Mouse (Mus musculus) embryonic facial prominence, embryonic 15.5 days (tissue): ENCODE measurements around the gene Cd8a. TPM values are rescaled to one million over a fixed set of nuclear protein-coding genes. Genes with fewer than 3 reads are reported as not detected.

Experiments
- ATAC-seq: fragments of 200-750 bp; cut with Nextera tagmentation; 2 replicates; pipeline ENCODE4 v1.8.0; 2017; ENCODE audit warnings: low read depth, moderate TSS enrichment; ENCODE audit not compliant: insufficient number of reproducible peaks, low FRiP score, low TSS enrichment
- H3K27ac ChIP-seq: fragments of 300-500 bp; sonication (generic); replicated peaks from 2 replicates; pipeline ENCODE4 v1.5.1; 2015; ENCODE audit warnings: mild to moderate bottlenecking, inconsistent platforms
- H3K27me3 ChIP-seq: fragments of 300-500 bp; sonication (generic); 2 replicates; pipeline ENCODE4 v1.6.1; 2015; ENCODE audit warnings: inconsistent platforms
- H3K36me3 ChIP-seq: fragments of 300-500 bp; sonication (generic); 2 replicates; pipeline ENCODE4 v1.6.1; 2015; ENCODE audit warnings: mild to moderate bottlenecking, inconsistent platforms
- H3K4me1 ChIP-seq: fragments of 300-500 bp; sonication (generic); 2 replicates; pipeline ENCODE4 v1.6.1; 2015; ENCODE audit warnings: inconsistent platforms
- H3K4me2 ChIP-seq: fragments of 300-500 bp; sonication (generic); replicated peaks from 2 replicates; pipeline ENCODE4 v1.6.1; 2015; ENCODE audit warnings: mild to moderate bottlenecking, inconsistent platforms
- H3K4me3 ChIP-seq: fragments of 300-500 bp; sonication (generic); replicated peaks from 2 replicates; pipeline ENCODE4 v1.5.1; 2015; ENCODE audit warnings: mild to moderate bottlenecking, inconsistent platforms
- H3K9ac ChIP-seq: fragments of 300-500 bp; sonication (generic); 2 replicates; pipeline ENCODE4 v1.6.1; 2015; ENCODE audit warnings: inconsistent platforms
- H3K9me3 ChIP-seq: fragments of 300-500 bp; sonication (generic); replicated peaks from 2 replicates; pipeline ENCODE4 v1.6.1; 2016; ENCODE audit warnings: inconsistent platforms
- WGBS: fragments of 180-500 bp; shearing (Covaris S2); methylation state at CpG from one replicate; pipeline ENCODE4 v1.1.7; 2015; 5-methylcytosine and 5-hydroxymethylcytosine counted together
- polyA plus RNA-seq: library from polyadenylated mRNA; unstranded; fragments of >200 nt; fragmentation: Nextera tagmentation; extraction: Ambion mirVana; gene quantifications from 2 replicates; pipeline ENCODE4 v1.2.1, GENCODE M21; 2015

Gene Cd8a
- polyA plus RNA-seq, 1 experiment from 2014 or later = not detected

GRCm38 (mm10) chr6:71371085-71371605 is 2.1 kb upstream of the Cd8a start:
- Histone ChIP-seq H3K4me2 (no peak overlapping the region), H3K36me3 (no peaks in the 10 kb centered on the region), H3K27me3 (no peaks in the 10 kb centered on the region), H3K9me3 (no peaks in the 10 kb centered on the region), H3K9ac (no peak overlapping the region), H3K4me1 (no peaks in the 10 kb centered on the region), H3K27ac (no peak overlapping the region), H3K4me3 (no peak overlapping the region)
- WGBS = 84% methylated on average over 5 of the region's 5 CpGs
- ATAC-seq = no peak

GRCm38 (mm10) chr6:71372041-71372720 is 1.0 kb upstream of the Cd8a start:
- WGBS = 81% methylated on average over 5 of the region's 5 CpGs
- H3K4me2 ChIP-seq = no peak overlapping the region
- H3K36me3 ChIP-seq = no peaks in the 10 kb centered on the region
- H3K4me3 ChIP-seq = no peak overlapping the region
- no peak overlapping the region for H3K27ac ChIP-seq
- ATAC-seq = no peak
- no peaks in the 10 kb centered on the region for H3K27me3 ChIP-seq
- H3K4me1 ChIP-seq = no peaks in the 10 kb centered on the region
- H3K9me3 ChIP-seq = no peaks in the 10 kb centered on the region
- H3K9ac ChIP-seq = no peak overlapping the region

- Histone ChIP-seq H3K9me3 (no peaks in the 10 kb centered on the region), H3K4me1 (no peaks in the 10 kb centered on the region), H3K4me3 (no peak overlapping the region), H3K4me2 (no peak overlapping the region), H3K9ac (no peak overlapping the region), H3K27me3 (no peaks in the 10 kb centered on the region), H3K27ac (no peak overlapping the region), H3K36me3 (no peaks in the 10 kb centered on the region)
- ATAC-seq = no peak
- WGBS = 83% methylated on average over 19 of the region's 19 CpGs
These were observed 1.1 kb downstream of the Cd8a start for GRCm38 (mm10) chr6:71374311-71374829.

GRCm38 (mm10) chr6:71374921-71375320 is 1.7 kb downstream of the Cd8a start:
- H3K4me3 ChIP-seq = no peak overlapping the region
- no peaks in the 10 kb centered on the region for H3K4me1 ChIP-seq
- no peaks in the 10 kb centered on the region for H3K27me3 ChIP-seq
- WGBS = 71% methylated on average over 2 of the region's 2 CpGs
- H3K9me3 ChIP-seq = no peaks in the 10 kb centered on the region
- H3K36me3 ChIP-seq = no peaks in the 10 kb centered on the region
- no peak overlapping the region for H3K27ac ChIP-seq
- no peak overlapping the region for H3K9ac ChIP-seq
- H3K4me2 ChIP-seq = no peak overlapping the region
- ATAC-seq = no peak

GRCm38 (mm10) chr6:71376711-71377110 is 3.5 kb downstream of the Cd8a start:
- Histone ChIP-seq H3K9ac (no peak overlapping the region), H3K27me3 (no peaks in the 10 kb centered on the region), H3K27ac (no peak overlapping the region), H3K4me1 (no peaks in the 10 kb centered on the region), H3K9me3 (no peaks in the 10 kb centered on the region), H3K4me2 (no peak overlapping the region), H3K36me3 (no peaks in the 10 kb centered on the region), H3K4me3 (no peak overlapping the region)
- 95% methylated on average over 13 of the region's 13 CpGs for WGBS
- ATAC-seq = no peak

- Histone ChIP-seq H3K4me2 (no peak overlapping the region), H3K9me3 (no peaks in the 10 kb centered on the region), H3K36me3 (no peaks in the 10 kb centered on the region), H3K27me3 (no peaks in the 10 kb centered on the region), H3K4me1 (no peaks in the 10 kb centered on the region), H3K27ac (no peak overlapping the region), H3K4me3 (no peak overlapping the region), H3K9ac (no peak overlapping the region)
- no peak for ATAC-seq
- 88% methylated on average over 5 of the region's 5 CpGs for WGBS
These were observed 8.4 kb downstream of the Cd8a start for GRCm38 (mm10) chr6:71381654-71382053.

- Histone ChIP-seq H3K36me3 (peaks cover 32% of the 10 kb centered on the region), H3K27ac (no peak overlapping the region), H3K27me3 (no peaks in the 10 kb centered on the region), H3K4me2 (no peak overlapping the region), H3K4me1 (no peaks in the 10 kb centered on the region), H3K4me3 (no peak overlapping the region), H3K9ac (no peak overlapping the region), H3K9me3 (no peaks in the 10 kb centered on the region)
- 90% methylated on average over 2 of the region's 2 CpGs for WGBS
- ATAC-seq = no peak
These were observed 17.3 kb downstream of the Cd8a start for GRCm38 (mm10) chr6:71390496-71390895.

- no peak overlapping the region for H3K4me2 ChIP-seq
- no peak for ATAC-seq
- H3K27me3 ChIP-seq = no peaks in the 10 kb centered on the region
- H3K4me3 ChIP-seq = no peak overlapping the region
- no peak overlapping the region for H3K9ac ChIP-seq
- H3K9me3 ChIP-seq = no peaks in the 10 kb centered on the region
- no peaks in the 10 kb centered on the region for H3K4me1 ChIP-seq
- peaks cover 39% of the 10 kb centered on the region for H3K36me3 ChIP-seq
- 98% methylated on average over 1 of the region's 1 CpGs for WGBS
- H3K27ac ChIP-seq = no peak overlapping the region
These were observed 22.8 kb downstream of the Cd8a start for GRCm38 (mm10) chr6:71396016-71396415.

- no peak for ATAC-seq
- H3K4me2 ChIP-seq = no peak overlapping the region
- 86% methylated on average over 6 of the region's 6 CpGs for WGBS
- no peak overlapping the region for H3K9ac ChIP-seq
- peaks cover 34% of the 10 kb centered on the region for H3K36me3 ChIP-seq
- H3K27me3 ChIP-seq = no peaks in the 10 kb centered on the region
- no peak overlapping the region for H3K4me3 ChIP-seq
- H3K27ac ChIP-seq = no peak overlapping the region
- H3K9me3 ChIP-seq = no peaks in the 10 kb centered on the region
- no peaks in the 10 kb centered on the region for H3K4me1 ChIP-seq
These were observed 23.5 kb downstream of the Cd8a start for GRCm38 (mm10) chr6:71396761-71397160.

GRCm38 (mm10) chr6:71398829-71399609 is 25.8 kb downstream of the Cd8a start:
- no peak for ATAC-seq

GRCm38 (mm10) chr6:71414624-71415023 is 41.4 kb downstream of the Cd8a start:
- H3K36me3 ChIP-seq = peaks cover 3% of the 10 kb centered on the region; the same call in 1 of the 2 replicates
- no peaks in the 10 kb centered on the region for H3K27me3 ChIP-seq
- H3K27ac ChIP-seq = no peak overlapping the region
- H3K4me3 ChIP-seq = no peak overlapping the region
- no peak overlapping the region for H3K9ac ChIP-seq
- H3K4me1 ChIP-seq = no peaks in the 10 kb centered on the region
- H3K9me3 ChIP-seq = no peaks in the 10 kb centered on the region
- H3K4me2 ChIP-seq = no peak overlapping the region
- WGBS = 81% methylated on average over 4 of the region's 4 CpGs
- no peak for ATAC-seq

More at GRCm38 (mm10) chr6:71398829-71399609, 25.8 kb downstream of the Cd8a start:
- Histone ChIP-seq H3K4me1 (no peaks in the 10 kb centered on the region), H3K4me2 (no peak overlapping the region), H3K27ac (no peak overlapping the region), H3K9me3 (no peaks in the 10 kb centered on the region), H3K9ac (no peak overlapping the region), H3K4me3 (no peak overlapping the region), H3K36me3 (peaks cover 26% of the 10 kb centered on the region), H3K27me3 (no peaks in the 10 kb centered on the region)
- 73% methylated on average over 4 of the region's 4 CpGs for WGBS
